Mouse (Mus musculus): Measurements from ENCODE around the gene Slf2.

DNA sequence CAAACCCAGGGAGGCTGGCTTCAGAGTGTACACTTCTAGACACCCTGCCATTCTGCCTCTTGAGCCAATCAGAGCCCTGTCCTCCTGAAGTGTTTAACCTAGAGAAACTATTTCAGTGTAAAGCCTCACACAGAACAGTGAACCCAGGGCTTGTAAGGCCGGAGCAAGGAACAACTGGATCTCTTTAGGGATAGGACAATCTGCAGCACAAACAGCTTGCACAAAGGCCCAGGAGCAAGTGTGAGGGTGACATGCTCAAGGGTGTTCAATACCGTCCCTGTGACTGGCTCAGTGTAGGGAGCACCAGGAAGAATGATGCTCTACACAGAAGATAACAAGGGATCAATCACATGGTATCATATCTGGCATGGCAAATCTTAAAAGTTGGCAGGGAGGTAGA is 8.4 kb upstream of the Slf2 start:
- TF ChIP-seq CTCF (IDR thresholded peaks at IDR 0.05; ENCODE audit: control insufficient read depth, insufficient read depth, insufficient read length) (no peak), CEBPB (IDR thresholded peaks at IDR 0.05; ENCODE audit: low read depth) (no peak), USF1 (IDR thresholded peaks at IDR 0.05; ENCODE audit: low read depth) (no peak), MYOG (IDR thresholded peaks at IDR 0.05; ENCODE audit: control insufficient read depth, extremely low read depth, insufficient read length) (no peak), FOSL1 (IDR thresholded peaks at IDR 0.05; ENCODE audit: insufficient read depth, low read length, poor library complexity, severe bottlenecking) (no peak)

All from C2C12 (cell line).